Mouse (Mus musculus): ENCODE data around the gene Casc4.

The Casc4 gene

GRCm38 (mm10) chr2:121866632-121867050 is at the start of gene Casc4:
Gene Casc4 (plus strand): TSS chr2:121866970.
- peak; percentile 90 for DNase-seq (ENCODE audit: low read depth, low spot score)

DNA sequence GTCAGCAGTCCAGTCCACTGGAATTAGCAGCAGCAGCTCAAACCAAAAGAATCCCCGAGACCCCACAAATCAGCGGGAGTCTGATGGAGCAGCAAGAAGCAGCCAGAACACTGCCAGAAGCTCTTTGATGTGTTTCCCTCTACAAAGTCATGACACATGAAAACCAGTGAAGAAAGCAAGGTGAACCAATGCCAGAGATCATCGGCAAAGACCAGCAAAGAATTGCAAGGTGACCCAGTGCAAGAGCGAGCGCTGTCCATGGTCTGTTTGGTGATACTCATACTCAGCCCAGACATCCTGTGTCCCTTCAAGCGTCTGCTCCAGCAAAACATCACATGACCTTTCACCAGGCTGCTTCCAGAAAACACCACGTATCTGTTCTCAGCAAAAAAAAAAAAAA is 45.0 kb upstream of the Casc4 start:
- DNase-seq (ENCODE audit: low read depth, low spot score): no peak

DNA sequence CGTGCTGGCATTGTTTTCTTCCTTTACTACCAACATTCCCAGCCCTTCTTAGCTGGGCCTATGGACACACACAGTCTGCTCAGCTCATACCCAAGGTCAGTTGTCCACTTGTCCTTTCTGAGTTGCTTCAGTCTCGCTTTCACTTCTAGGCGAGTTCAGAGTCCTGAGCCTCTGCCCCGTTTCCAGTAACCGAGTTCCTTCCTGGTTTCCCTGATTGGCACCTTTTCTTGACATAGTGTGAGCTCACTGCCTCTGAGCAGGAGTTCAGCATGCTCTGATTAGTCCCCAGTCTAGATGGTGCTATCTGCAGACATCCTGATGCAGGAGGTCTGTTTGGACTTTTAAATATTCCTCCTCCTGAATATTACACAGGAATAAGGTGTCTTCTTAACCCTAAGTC is 42.1 kb upstream of the Casc4 start:
- DNase-seq (ENCODE audit: low read depth, low spot score): no peak

- DNase-seq (ENCODE audit: low read depth, low spot score): no peak
These were observed 40.6 kb upstream of the Casc4 start for GRCm38 (mm10) chr2:121826189-121826588.

DNA sequence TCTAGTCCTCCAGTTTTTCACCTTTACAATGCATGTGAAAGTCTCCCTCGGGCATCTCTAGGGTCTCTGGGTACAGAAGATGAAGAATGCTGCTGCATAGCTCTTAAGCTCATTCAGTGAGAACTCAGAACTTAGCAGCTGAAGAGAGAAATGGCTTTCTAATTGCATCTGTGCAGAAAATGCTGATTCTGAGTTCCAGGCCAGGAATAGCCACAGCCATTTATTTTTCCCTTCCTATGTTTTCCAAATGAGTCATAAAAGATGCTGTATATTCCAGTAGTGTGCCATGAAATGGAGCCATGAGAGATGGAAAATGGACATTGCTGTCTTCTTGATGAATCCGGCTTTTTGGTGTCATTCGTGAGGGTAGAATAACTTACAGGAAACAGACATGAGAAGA is 38.4 kb upstream of the Casc4 start:
- no peak for DNase-seq (ENCODE audit: low read depth, low spot score)

GRCm38 (mm10) chr2:121832484-121832894 is 34.3 kb upstream of the Casc4 start:
- DNase-seq (ENCODE audit: low read depth, low spot score): peak; percentile 63

DNA sequence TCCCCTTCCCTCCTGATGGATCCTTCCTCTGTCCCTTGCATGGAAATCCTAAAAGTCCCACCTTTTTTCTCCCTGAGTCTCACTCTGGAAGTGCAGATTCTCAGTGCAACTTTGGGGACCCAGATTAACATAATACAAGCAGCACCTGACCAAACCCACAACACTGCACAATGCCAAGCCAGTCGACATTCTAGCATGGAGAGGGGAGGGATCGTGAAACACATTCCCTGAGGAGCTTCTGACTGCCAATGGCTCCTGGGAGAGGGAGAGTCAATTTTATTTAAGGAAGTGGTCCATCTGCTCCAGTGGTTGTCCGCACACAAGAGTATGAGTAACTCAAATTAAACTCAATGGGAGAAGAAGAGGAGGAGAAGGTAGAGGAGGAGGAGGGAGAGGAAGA is 31.8 kb upstream of the Casc4 start:
- no peak for DNase-seq (ENCODE audit: low read depth, low spot score)

DNA sequence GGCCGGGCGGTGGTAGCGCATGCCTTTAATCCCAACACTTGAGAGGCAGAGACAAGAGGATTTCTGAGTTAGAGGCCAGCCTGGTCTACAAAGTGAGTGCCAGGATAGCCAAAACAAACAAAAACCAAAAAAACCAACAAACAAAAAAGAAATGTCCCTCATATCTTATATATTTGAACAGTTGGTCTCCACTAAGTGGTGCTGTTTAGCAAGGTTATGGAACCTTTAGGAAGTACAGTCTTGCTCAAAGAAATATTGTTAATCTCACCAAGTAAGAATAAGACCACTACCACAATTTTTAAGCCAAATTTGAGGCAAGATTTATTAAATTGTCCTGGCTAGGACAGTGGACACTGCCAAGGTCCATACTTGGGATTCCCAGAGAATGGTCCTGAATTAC is 25.3 kb upstream of the Casc4 start:
- DNase-seq (ENCODE audit: low read depth, low spot score): no peak

- no peak for DNase-seq (ENCODE audit: low read depth, low spot score)
These were observed 24.5 kb upstream of the Casc4 start for GRCm38 (mm10) chr2:121842249-121842648.

GRCm38 (mm10) chr2:121846050-121846449 is 20.7 kb upstream of the Casc4 start:
- DNase-seq (ENCODE audit: low read depth, low spot score): no peak

DNA sequence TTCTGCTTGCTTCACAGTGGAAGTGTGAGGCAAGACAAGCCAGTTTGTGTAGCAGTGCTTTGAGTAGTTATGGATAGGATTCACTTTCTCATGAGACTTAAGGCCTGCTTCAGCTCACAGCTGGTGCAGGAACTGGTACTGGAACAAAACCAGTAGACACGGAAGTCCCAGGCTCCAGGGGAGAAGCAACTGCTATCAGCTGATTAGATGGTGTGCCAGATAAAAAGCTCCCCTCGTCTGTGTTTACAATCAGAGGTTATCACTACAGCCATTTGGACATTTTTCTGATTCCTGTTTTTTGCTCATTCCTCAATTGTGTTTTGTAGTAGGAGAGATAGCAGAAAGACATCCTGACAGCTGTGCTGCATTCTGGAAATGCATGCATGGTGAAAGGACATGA is 14.7 kb upstream of the Casc4 start:
- no peak for DNase-seq (ENCODE audit: low read depth, low spot score)

DNA sequence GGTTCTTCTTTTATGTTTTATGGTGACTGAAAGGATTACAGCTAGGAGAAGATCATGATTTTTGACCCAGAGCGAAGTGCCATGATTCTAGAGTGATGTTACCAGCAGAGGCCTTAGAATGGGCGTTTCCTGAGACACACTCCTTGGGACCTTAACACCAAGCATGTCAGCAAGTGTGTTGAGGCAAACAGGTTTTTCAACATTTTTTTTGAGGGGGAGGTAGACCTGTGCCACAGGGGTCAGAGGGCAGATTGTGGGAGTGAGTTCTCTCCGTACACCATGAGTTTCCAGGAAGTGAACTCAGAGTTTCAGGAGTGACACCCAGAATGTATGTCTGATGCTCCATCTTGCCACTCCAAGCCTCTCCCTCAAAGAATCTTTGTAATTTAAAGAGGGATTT is 12.8 kb upstream of the Casc4 start:
- no peak for DNase-seq (ENCODE audit: low read depth, low spot score)

DNA sequence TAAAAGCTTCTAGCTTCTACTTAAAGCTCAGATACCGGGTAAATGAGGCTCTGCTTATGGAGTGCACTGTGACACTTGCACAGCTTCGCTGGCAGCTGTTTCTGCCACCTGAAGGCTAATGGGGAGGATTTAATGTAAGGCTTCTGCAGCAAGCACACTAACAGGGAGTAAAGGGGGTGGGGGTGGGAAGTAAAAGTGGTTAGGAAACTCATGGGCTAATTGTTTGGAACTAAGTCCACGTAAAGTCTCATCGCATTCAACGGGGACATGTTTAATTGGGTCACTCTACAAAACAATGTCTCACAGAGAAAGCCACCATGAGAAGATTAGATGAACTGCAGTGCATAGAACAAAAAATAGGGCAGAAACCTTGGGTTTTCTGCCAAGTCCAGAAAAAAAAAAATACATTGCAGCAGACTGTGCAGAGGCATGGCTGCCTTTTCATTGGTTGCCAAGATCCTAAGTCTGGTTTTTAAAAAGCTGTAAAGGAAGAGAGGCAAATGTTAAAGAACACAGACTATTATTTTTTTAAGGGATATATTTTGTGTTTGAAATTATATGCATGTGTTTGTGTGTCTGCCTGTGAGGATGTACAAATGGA is 7.3 kb upstream of the Casc4 start:
- DNase-seq (ENCODE audit: low read depth, low spot score): no peak

DNA sequence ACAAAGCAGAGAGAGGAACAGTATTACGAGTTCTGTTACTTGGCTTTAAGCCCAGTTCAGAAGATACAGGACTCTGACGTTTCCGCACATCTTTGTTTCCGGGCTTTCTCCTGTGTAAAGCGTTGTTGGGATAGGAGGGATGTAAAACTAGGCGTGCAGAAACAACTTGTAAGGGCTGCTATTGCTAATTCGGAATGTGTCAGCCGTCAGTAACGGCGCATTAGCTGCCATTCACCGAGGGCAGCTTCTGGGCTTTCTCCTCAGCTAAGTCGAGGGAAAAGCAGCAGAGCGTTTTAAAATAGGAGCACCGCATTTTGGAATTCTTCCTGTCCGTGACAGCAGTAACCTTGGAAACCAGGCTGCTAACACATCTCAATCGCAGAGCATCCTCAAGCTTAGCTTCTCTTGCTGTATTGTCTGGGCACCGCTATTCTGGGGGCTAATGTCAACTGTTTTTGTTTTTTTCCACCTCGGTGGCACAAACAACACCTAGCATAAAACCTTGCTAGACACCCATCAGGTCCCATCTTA is 634 bp upstream of the Casc4 start:
- peak; percentile 16 for DNase-seq (ENCODE audit: low read depth, low spot score)

- DNase-seq (ENCODE audit: low read depth, low spot score): no peak
These were observed 520 bp downstream of the Casc4 start for GRCm38 (mm10) chr2:121867051-121867928.

DNA sequence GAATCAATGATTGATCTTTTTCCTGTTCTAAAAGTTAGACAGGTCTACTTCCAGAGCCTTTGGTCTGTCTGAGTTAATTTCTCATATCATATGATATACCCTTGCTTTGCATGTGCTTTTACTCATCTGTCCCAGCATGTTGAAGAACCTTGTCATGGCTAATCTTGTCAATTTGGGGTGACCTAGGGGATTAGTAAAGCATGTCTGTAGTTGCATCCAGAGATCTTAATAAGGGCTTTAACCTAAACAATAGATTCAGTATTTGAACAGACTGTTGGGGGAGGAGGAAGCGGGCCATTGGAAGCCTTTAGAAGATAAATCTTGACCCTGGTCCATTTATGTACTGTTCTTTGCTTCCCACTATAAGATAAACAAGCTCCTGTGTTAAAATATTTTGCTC is 12.7 kb downstream of the Casc4 start:
- DNase-seq (ENCODE audit: low read depth, low spot score): no peak

GRCm38 (mm10) chr2:121885509-121886106 is 18.8 kb downstream of the Casc4 start:
- DNase-seq (ENCODE audit: low read depth, low spot score): no peak

GRCm38 (mm10) chr2:121886406-121886805 is 19.6 kb downstream of the Casc4 start:
- no peak for DNase-seq (ENCODE audit: low read depth, low spot score)

- no peak for DNase-seq (ENCODE audit: low read depth, low spot score)
These were observed 22.1 kb downstream of the Casc4 start for GRCm38 (mm10) chr2:121888720-121889497.

- no peak for DNase-seq (ENCODE audit: low read depth, low spot score)
These were observed 28.5 kb downstream of the Casc4 start for GRCm38 (mm10) chr2:121895261-121895660.

DNA sequence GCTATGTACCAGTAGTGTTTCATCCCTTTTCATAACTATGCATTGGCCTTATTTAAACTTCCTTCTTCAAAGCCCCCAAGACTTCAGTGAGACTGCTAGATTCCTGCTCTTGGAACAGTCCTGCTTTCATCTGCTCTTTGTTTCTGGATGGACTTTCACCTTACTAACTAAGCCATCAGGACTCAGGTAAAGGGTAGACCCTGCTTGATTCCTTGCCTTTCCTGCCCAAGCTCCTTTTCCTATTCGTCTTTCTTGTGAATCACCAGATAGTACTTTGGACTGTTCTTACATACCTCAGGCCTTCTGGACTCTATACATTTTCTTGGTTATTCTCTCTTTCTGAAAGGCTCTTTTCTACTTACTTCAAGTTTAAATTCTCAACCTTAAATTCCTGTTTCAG is 30.1 kb downstream of the Casc4 start:
- DNase-seq (ENCODE audit: low read depth, low spot score): no peak

GRCm38 (mm10) chr2:121909975-121910374 is 43.2 kb downstream of the Casc4 start:
- DNase-seq (ENCODE audit: low read depth, low spot score): no peak
